Mouse (Mus musculus): ENCODE results near the gene Gm12216.
"Not testable (repeated sequence)": the region's sequence is repeated elsewhere in the genome, so short reads cannot be mapped to it uniquely, and the experiment has no call there.

Gm12216 gene

DNA sequence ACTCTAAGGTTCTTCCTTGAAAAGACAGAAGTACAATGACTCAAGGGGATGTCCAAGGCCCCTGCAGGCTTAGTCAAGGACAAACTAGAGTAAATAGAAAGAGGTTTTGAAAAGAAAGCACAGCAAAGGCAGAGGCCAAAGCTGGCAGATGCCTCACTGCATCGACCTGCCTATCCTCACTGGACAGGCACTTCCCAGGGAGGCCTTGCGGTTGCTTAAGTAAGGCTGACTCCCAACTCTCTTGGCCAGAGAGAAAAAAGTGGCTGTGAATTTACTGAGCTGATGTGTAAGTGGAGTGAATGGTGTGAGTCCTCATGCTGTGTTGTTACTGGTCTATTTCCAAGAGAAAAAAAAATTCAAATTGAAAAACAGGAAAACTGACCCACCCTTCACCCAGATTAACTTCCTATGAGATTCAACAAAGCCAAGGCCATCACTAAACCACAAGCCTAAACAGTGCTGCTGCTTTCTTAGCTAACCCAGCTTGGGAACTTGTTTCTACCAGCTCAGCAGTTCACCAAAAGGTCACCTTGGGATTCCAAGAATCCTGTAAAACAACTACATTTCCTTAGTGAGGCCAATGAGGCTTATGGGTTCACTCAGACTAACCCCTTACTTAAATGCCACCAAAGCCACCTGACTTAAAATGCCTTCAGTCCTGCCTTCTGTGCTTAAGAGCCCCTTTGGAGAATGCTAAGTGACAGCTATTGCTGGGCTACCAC lies 12.9 kb upstream of the Gm12216 start:
- DNase-seq: no peak

DNA sequence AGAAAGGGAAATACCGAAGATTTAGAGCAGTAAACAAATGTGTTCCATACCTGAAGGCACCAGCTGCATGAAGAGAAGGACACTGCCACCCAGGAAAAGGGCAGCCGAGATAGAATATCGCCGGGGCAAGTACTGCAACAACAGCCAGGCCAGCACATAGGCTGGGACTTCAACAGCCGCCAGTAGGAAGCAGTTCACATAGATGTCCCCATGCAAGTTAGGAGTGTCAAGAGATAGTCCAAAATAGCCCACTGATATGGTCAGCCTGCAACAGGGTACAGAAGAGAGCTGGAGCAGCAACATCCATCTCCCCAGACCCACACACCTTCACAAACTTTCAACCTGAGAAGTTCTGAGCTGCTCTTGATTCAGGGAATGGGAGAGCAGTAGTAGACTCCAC lies 10.1 kb upstream of the Gm12216 start:
- DNase-seq: no peak

- peak; percentile 33 for DNase-seq
These were observed 9.3 kb upstream of the Gm12216 start for GRCm38 (mm10) chr11:53868323-53868722.

DNA sequence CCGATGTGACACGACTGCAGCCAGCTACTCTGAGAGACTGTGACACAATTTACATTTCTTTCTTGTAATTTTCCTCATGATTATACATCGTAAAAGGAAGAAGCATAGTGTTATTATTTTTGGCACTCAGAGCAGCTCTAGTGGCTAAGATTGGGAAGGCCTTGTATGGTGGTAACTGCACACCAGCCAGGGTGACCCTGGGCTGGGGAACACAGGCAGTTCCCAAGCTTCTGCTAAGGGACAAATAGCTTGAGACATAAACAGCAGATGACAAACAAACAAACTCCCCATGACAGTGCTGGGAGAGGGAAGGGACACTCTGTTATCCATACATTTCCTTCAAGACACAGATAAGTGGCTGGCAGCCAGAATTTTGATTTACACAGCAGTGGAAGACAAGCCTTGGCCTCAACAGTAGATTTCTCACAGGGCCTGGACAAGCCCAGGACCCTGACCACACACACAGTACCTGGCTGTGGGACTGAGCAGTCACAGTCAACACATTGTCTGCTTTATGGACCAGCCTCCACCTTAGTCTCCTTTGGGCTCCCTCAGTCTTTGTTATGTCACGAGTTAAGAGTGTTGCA lies 5.8 kb upstream of the Gm12216 start:
- DNase-seq: not testable (repeated sequence)

DNA sequence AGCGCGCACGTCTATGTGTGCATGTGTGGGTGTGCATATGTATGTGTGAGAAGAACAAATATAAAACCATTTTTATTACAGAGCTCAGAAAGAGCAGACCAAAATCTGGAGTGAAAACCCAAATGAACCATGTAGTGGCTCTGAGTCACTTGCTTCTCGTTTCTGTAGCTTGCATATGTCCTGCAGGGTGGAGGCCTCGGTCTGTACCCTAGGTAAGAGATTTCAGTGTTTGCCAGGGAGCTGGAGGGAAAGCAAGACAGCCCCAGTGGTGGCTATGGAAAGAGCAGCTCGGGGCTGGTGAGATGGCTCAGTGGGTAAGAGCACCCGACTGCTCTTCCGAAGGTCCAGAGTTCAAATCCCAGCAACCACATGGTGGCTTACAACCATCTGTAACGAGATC lies 1.9 kb upstream of the Gm12216 start:
- not testable (repeated sequence) for DNase-seq

DNA sequence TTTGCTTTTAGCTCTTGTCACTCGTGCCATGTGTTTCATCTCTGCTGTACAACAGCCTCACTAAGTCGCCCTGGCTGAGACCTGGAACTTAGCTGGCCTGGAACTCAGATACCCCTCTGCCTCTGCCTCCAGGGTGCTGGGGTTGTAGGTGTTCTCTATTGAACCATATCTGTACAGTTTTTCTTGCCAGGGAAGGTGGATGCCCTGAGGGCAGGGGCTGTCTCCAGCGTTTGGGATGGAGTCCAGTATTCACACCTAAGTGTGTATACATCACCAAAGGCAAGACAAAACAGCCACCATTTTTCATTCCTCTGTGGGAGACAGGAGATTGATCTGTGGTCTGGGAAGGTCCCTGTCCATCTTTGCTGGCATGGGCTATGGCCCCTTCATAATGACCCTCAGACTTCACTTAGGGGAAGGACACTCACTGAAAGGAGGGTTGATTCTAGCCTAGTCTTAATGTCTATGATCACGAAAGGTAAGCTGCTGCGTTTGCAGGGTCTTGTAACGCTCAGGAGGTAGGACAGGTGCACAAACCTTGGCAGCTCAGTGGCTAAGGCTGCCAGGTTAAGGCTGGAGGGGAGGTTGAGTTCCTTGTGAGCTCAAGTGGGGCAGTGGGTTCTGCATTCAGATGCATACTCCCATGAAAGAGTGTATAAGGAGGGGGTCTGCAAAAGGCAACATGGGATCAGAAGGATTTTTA lies 847 bp downstream of the Gm12216 start:
- DNase-seq: no peak

DNA sequence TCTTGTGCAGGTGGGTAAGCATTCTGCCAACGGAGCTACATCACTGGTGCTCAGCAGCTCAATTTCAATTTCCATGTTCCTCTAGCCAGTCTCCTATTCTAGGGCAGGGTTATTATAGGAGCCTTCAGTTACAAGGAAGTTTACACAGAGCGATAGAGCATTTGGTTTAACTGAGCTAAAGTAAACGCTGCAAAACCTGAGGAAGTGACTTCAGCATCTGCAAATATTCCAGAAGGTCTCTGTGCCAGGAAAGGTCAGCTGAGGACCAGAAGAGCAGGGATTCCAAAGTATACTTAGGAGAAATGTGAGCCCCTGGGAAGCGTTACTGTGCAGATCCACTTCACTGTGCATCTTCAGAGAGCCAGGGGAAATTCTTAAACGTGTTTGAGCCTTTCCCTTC lies 5.4 kb downstream of the Gm12216 start:
- peak; percentile 50 for DNase-seq

DNA sequence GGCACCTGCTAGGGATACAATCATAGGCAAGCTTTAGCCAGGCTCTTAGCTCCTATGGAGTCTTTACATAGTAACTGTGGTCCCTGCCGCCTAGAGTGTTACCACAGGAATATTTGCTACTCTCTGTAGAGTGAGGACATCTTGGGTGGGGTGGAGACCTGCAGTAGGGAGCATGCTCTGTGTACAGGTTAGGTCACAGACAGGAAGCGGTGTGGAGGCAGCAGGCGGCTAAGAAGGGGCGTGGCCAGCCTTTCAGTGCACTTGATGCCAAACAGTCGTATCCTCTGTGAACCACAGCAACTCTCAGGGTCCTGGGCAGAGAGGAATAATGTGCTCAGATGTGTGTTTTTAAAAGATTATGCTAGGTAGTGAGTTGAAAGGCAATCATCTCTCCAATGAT lies 7.3 kb downstream of the Gm12216 start:
- peak; percentile 56 for DNase-seq

DNA sequence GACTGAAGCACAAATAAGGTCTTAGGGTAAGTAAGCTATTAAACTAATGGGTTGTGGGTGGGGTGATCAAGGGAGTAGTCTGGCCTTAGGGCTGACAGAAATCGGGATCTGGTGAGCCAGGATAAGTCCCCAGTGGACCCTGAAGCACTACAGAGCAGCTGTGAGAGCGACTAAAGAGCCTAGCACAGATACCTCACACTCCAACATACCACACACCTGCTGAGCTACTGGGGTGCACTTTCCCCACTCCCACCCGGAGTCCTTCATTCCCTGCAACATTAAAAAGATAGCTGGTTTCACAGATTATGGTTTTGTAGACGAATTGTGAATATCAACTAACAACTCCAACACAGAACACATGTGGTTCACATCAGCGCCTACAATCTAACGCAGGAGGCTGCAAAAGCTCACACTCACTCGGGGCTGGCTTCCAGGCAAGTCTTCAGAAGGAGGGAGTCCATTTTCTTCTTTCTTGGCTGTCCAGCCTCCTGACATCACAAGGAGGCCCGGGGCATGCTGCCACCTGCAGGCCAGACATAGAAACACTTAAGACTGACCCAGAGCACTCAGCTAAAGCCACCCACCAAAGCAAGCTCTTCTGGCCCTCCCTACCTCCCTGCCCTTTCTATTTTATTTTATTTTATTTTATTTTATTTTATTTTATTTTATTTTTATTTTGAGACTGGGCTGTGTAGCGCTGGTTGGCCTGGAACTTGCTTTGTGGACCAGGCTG lies 9.3 kb downstream of the Gm12216 start:
- DNase-seq: peak; percentile 85

DNA sequence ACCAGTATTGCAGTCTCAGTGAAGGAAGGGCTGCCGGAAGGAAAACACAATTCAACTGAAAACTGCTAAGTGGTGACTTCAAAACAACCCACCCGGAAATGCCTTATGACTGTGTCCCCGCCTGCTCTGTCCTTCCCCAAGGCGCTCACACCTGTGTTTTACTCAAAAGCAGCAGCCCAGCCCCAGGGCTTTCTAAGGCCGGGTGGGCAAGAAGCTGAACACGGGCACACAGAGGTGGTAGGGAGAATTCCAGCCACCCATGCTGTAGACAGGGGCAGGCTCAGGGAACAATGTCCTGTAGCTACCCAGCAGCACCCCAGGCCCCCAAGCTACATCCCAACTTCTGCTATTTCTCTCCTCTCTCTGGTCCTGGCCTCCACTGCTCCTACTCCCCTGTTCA lies 13.4 kb downstream of the Gm12216 start:
- DNase-seq: no peak

- DNase-seq: no peak
These were observed 15.9 kb downstream of the Gm12216 start for GRCm38 (mm10) chr11:53843106-53843505.

- no peak for DNase-seq
These were observed 16.9 kb downstream of the Gm12216 start for GRCm38 (mm10) chr11:53842161-53842581.

DNA sequence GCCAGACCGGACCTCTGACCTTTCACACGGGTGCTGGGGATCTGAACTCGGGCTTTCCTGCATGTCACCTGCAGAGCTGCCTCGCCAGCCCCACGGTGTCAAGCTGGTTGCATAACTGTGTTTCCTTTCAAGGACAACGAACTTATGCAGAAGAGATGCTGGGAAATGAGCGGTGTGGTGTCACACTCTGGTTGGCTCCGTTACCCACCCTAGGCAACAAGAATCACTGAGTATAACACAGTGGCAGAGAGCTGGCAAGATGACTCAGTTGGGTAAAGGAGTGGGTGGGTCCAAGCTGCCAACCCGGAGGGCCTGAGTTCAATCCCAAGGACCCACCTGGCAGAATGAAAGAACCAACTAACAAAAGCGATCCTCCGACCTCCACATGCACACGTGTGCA lies 17.5 kb downstream of the Gm12216 start:
- no peak for DNase-seq

- no peak for DNase-seq
These were observed 19.1 kb downstream of the Gm12216 start for GRCm38 (mm10) chr11:53839663-53840642.

GRCm38 (mm10) chr11:53839147-53839546 lies 19.9 kb downstream of the Gm12216 start:
- DNase-seq: no peak

DNA sequence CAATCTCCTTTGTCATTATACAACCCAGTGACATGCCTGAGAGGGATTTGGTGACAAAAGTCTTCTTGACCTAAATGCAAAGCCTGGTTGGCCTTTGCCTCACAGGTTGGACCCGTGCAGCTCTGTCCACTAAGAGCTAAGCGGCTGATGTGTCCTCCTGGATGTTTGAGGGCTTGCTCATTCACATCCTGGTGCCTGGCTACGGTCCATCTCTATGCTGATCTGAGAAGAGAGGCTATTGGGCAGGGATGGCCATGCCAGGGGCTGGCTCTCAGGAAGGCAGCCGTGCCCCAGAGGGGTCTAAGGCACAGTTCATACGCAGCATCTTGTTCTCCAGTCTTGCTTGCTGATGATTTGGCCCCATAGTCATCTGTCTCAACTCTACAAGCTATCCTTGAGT lies 21.3 kb downstream of the Gm12216 start:
- no peak for DNase-seq

GRCm38 (mm10) chr11:53835379-53836010 lies 23.6 kb downstream of the Gm12216 start:
- DNase-seq: no peak

DNA sequence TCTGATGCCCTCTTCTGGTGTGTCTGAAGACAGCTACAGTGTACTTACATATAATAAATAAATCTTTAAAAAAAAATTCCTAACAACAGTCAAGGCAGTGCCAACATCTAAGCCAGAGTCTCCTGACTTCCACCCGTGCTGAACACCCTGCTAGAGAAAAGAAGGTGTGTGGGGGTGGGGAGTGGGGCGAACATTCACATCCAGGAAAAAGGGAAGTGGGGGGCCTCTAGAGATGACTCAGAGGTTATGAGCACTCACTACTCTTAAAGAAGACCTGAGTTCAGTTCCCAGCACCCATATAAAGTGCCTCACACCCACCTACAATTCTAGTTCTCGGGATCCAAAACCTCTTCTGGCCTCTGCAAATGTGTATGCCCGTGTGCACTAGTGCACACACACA lies 33.6 kb downstream of the Gm12216 start:
- DNase-seq: no peak

DNA sequence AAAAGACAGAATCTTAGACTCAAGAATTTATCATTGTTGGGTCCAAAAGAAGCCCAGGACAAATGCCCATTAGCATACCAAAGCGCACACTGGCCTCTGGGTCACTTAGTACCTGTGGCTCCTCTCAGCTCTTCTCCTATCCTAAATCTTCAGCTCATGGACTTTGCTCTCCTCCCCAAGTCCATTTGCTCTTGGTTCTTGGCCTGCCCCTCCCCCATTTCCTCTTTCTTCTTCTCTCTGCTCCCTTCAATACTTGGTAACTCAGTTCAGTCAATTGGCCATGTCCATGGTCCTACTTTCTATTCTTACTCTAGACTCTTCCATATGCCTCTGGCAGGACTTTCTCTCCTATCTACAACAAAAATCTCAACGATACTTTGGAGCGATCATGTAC lies 37.1 kb downstream of the Gm12216 start:
- no peak for DNase-seq

DNA sequence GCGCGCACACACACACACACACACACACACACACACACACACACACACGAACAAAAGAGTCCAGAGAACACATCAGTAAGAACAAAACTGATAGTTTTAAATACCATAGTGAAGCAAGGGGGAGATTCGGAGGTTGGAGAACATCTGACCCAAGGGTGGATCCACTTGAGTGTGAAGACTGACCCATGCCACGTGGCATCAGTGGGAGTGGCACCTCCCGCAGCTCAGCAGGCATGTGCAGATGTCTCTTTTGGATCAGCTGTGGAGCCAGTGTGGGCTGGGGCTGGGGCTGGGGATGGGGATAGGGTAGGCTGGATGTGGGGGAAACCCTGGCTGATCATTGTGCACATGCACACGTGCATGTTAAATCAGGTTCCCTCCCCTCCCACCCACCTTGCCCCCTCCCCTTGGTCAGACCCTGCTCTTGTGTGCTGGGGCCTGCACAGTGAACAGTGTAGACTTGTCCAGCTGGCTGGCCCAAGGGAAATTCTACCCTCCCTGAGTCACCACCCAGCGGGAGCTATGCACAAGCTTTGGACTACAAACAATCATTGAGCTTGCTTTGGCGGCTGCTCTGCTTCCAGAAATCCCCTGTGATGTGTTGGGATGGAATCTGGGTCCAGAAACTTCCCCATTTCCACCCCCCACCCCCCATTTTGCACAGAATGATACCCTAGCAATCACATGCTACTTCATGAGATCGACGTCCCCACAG lies 37.7 kb downstream of the Gm12216 start:
- DNase-seq: no peak

DNA sequence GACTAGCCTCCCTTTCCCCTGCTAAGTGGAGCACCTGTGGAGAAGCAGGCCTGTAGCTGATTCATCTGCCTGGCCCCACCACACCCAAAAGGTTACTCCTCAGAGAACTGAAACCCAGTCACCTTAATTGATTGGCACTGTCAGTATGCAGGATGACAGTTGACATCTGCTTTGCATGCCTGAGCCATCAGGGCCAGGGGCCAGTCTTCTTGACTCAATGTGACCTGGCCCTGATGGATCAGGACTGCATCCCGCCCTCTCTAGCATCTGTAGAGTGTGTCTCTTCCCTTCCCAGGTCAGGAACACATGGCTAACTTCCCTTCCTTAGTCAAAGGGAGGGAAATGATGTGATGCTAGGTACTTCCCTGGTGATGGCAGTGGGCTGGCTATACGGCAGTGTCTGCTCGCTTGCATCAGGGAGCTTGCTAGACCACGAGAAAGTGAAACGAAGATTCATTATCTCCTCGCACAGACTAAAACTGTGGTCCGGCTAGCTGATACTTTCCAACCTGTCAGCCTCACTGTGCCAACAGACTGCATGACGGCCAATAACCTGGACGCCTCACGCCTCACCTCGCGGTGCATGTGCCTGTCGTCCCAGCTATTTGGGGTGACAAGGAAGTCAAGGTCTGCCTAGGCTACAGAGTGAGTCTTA lies 38.4 kb downstream of the Gm12216 start:
- DNase-seq: no peak

Measured in lung, postnatal 14 days (tissue).